Mouse (Mus musculus) testis, postnatal 14 days (tissue): ENCODE results near the gene Cd300lf.
A peak's percentile ranks its signal among the peaks of the same experiment; 100 is the strongest.

ENCODE experiments used
- DNase-seq: peaks from one replicate; pipeline ENCODE4 v3.0.0; 2021; ENCODE audit warnings: low spot score

Cd300lf gene

DNA sequence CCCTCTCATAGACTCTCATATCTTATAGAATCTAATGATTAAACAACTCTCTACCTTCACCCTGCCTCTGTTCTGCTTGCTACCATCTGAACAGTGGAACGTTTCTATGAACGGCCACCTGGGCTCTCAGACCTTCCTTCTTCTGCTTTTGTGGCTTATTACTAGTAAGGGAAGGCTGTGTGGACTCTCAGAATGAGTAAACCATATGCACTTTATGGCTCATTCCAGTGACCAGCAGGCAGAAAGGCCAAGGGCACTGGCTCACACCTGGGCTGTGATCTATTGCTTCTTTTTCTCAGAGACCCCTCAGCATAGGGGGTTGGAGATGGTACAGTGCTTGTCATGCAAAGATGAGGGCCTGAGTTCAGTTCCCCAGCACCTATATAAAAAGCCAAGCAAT is 27.2 kb downstream of the Cd300lf start:
- DNase-seq = no peak

DNA sequence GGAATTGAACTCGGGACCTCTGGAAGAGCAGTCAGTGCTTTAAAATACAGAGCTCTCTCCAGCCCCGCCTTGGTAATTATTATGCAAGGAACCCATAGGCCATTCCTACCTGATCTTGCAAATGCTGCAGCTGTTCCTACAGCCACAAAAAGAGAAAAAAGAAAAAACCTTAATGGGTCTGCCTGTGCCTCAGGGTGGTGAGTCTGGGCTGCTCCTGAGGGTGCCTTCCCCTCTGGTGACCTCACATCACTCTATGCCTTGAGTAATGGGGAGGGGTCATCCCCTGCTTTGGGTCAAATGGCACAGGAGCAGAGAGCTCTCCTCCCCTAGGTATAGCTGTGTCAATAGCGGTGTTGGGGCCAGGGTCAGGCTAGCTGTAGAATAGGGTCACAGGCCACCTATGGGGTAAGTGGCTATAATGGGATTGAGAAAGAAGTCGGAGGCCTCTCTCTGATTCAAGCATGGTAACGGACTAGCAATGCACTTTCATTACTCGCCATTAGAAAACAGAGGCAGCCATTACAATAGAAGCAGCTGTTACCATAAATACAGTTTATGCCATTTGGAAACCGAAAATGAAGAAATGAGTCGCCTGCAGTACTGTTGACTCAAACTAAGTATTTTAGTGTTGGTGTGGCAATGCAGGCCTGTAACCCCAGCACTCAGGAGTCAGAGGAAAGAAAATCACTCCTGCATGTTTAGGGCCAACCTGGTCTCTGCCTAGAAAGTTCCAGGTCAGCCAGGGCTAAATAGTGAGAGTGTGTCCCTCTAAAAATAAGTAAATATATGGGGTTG is 28.8 kb downstream of the Cd300lf start:
- DNase-seq = no peak

GRCm38 (mm10) chr11:115103470-115104413 is 30.1 kb downstream of the Cd300lf start:
- peak; percentile 70 for DNase-seq

DNA sequence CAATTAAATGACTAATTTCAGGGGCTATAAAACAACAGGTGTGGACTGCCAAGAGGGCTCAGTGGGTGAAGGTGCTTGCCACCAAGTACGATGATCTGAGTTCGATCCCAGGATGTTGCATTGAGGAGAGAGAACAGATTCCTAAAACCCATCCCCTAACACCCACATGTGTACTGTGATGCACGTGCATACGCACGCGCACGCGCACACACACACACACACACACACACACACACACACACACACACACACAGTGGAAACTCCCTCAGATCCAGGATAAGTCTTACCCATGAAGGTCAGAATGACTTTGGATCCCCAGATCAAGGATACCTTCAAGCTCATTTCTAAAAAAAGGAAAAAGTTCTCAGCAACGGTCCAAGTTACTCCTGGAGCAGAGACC is 31.7 kb downstream of the Cd300lf start:
- no peak for DNase-seq

DNA sequence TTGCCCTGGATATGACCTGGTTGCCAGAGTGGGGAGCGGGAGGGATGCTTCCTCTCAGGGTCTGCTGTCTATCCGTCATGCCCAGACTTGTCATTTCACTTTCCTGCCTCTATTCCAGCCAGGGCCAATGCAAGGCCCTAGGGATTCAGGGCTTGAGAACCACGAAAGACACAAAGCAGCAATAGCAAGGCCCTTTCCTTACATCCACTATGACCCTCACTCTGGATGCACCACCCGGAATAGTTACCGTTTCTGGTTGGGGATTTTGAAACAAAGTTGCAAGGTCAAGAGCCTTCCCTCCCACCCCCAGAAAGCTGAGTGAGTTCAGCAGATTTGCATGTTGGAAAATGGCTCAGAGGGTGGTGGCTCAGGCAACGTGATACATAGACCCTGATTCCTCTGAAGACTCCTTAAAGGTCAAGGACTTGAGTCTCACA is 32.2 kb downstream of the Cd300lf start:
- peak; percentile 60 for DNase-seq

DNA sequence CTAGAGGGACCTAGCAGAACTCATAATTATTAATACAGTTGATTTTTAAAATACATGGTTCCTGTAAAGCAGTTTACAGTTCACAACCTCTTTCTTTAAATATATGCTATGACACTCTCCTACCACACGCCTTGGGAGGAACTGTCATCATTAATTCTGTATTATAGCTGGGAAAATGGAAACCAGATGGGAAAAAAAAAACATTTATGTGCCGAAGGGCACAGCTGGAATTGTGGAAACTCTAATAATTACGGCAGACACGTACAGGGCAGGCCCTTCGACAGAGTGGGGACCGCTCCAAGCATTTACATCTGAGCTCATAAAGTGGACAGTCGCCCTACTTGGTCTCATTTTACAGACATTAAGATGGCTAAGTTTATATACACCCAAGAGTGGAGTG is 33.1 kb downstream of the Cd300lf start:
- DNase-seq = no peak

DNA sequence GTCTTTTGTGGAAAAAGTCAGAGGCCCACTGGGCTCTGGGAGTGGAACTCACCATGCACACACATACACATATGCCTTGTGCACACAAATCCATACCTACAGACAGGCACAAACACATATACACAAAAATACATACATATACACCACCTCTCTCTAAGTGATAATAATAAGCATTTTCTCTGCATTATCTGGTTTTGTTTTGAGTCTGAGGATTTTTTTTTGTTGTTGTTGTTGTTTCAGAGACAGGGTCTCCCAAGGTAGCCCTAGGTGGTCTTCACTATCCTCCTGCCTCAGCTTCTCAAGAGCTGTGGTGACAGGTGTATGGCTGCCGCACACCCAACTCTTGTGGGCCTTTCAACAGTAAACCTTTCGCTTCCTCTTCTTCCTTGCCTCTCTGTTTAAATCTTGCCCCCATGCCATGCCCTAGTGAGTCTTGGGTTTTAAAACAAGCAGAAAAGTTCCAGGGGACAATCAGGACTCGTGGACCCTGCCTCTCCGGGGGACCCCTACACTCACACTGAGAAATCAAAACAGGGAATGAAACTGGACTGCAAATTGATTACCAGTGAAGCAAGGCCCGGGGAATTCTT is 33.7 kb downstream of the Cd300lf start:
- no peak for DNase-seq

- DNase-seq = no peak
Observed at GRCm38 (mm10) chr11:115099241-115099840, 34.5 kb downstream of the Cd300lf start.

DNA sequence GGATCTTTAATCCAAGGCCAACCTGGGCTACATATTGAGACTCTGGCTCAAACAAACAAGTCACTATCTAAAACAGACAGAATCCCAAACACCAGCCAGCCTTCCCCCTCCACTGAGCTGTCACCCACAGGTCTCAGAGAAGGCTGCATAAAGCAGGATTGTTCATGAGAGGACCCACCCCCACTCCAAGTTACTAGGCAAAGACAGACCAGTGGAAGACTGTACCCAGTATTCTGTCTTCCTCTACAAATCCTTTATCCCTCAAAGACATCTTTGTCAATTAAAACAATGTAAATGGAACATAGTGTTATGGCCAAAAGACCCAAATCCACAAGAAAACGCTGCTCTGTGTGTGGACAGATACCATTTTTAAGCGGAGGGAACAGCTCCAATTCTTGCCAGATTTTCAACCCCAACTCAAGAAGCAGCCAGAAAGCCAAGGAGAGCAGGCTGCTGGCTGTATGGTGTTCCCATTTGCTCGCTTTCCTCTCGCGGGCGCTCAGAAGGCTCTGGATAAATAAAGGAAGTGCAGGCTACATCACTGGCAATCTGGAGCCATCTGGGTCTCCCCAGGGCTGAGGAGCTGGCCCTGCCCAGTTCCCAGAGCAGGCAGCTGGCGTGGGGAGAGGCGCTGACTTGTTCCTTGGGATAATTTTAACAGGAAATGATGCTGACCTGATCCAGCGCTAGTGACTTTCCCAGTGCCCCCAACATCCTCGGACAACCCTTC is 35.4 kb downstream of the Cd300lf start:
- DNase-seq = no peak

DNA sequence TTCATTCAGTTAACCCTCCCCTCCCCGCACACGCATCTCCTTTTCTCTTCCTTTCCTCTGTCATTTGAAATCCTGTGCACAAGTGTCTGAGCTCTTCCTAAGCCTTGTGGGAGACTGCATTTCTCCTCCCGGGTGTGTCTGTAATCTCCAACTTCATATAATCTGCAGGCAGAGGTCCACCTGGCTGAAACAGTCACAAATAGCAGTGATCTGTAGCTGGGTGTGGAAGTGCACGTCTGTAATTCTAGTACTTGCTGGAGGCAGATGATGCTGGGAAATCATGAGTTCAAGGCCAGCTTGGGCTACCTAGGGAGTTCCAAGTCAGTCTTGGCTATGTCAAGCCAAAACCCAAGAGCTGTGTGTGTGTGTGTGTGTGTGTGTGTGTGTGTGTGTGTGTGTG is 41.7 kb downstream of the Cd300lf start:
- DNase-seq = no peak

GRCm38 (mm10) chr11:115091362-115091901 is 42.4 kb downstream of the Cd300lf start, which contains the start of gene Rab37:
Rab37 (plus strand) TSS chr11:115091431.
- peak; percentile 21 for DNase-seq

DNA sequence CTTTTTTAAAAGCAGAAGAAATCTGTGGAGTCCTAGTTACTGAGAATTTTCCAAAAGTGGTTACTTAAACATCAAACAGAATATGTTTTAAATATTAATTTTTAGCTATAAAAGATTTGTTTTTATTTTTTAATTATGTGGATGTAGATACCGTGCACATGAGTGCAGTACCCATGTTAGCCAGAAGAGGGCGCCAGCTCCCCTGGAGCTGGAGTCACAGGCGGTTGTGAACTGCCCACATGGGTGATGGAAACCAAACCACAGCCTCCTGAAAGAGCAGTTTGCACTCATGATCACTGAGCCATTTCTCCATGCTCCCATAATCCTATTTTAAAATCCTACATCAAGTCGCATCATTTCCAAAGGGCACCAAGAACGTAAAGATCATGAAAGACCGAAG is 43.9 kb downstream of the Cd300lf start:
- DNase-seq = peak; percentile 33

GRCm38 (mm10) chr11:115086213-115086612 is 47.6 kb downstream of the Cd300lf start:
- DNase-seq = no peak

GRCm38 (mm10) chr11:115085064-115085463 is 48.7 kb downstream of the Cd300lf start:
- DNase-seq = no peak

DNA sequence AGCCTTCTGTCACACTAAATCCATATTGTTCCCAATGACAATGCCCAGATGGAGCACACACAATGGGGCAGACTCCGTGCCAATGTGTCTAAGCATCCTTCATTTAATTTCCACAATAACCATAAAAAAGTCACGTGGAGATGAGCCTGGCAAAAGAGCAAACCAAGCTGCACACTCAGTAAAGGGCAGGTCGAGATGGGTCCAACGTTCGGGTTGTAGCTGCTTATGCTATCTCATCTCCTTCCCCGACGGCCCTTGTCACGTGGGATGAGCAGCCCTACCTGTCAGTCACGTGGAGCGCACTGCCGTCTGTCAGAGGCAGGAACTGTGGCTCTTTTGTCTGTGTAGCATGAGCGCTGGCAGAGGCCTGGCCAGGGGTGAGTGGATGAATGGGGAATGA is 49.2 kb downstream of the Cd300lf start:
- no peak for DNase-seq

DNA sequence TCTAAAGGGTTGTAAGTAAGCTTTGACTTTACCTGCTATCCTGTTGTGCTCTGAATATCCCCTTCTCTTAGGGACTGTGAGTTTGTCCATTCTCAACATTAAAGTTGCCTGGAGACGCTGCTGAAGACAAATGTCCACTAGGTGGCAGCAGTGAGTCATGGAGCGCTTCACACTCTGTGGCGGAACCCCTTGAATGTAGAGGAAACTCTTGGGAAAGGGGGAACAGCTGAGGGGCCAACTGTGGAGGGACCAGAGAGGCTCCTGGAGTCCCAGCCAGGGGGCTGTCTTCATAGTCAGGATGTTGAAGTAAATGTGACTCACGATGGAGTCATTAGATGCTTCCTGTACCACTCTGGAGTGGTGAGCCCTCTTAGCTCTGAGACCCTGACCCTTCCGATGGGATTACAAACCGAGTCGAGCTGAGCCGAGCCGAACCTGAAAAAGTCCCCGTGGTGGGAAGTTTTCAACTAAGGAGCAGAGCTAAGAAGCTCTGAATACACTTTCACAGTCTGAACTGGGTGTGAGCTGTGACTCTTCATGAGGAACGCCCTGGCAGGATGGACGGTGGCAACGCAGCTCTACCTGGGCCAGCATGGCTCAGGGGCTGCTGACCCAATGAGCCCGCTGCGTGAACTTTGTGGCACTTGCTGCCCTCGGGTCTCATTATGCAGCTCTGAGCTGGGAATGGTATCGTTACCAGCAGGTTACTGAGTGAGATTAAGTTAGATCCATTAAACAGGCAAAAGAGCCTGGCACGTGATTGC is 50.2 kb downstream of the Cd300lf start:
- peak; percentile 65 for DNase-seq

DNA sequence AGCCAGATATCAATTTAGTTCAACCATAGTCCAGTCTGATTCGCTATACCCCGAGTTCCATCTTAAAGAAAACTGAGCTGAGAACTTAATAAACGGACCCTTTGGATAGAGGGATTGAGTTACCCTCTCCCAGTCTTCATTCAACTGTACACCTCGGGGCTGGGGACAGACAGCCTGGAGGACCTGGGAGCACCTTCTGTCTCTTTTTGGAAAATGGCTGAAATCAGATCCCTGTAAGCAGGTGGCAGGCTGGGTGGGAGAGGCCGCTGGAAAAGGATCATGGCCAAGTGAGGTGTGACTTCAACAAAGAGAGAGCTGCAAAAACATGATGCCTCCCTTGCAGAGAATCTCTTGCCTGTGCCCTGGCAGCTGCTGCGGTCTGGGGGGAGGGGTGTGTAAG is 51.6 kb downstream of the Cd300lf start:
- no peak for DNase-seq

DNA sequence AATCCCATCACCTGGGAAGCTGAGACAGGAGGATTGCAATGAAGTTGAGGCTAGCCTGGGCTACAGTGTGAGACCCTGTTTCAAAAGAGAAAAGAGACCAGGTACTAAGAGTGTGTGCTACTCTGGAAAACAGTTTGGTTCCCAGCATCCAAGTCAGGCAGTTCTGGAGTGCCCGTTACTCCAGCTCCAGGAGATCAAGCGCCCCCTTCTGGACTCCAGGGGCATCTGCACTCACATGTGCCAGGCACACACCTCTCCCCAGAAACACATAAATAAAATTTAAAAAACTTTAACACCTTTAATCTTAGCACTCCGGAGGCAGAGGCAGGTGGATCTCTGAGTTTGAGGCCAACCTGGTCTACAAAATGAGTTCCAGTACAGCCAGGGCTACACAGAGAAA is 52.4 kb downstream of the Cd300lf start:
- no peak for DNase-seq

DNA sequence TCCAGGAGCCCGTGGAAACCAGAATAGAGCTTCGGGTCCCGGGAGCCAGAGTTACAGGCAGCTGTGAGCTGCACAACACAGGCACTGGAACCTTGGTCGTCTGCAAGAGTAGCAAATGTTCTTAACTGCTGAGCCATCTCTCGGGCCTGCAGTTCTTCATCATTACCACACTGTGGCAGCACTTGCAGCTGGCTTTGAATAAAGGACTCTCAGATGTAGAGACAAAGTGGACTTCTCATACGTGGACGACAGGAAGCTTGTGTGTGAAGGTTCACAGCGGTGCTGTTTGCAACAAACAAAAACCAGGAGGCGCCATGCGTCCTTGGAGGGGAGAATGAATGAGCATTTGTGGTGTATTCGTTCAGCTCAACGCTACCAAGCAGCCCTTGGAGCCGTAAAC is 52.9 kb downstream of the Cd300lf start:
- DNase-seq = peak; percentile 26

DNA sequence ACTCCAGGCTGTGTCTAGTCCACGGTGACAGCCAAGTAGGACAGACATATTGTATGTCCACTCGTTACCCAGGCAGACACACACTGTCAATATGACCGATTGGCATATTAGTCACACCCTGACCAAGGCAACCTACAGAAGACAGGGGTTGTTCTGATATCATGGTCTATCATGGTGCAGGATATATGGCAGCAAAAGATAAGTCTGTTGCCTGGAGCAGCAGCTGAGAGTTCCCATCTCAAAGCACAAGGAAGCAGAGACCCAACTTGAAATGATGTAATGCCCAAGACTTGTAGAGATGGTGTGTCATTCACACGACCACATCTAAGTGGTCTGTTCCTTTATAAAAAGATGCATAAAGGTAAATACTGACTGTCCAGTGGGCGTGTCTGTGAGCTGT is 55.1 kb downstream of the Cd300lf start:
- DNase-seq = no peak
